Mouse (Mus musculus): Measurements from ENCODE around the gene Bace1. TPM values are rescaled to one million over a fixed set of nuclear protein-coding genes. Genes with fewer than 3 reads are reported as not detected.
"Not testable (repeated sequence)": the region's sequence is repeated elsewhere in the genome, so short reads cannot be mapped to it uniquely, and the experiment has no call there.

Bace1 gene
- polyA plus RNA-seq, 1 experiment from 2014 or later: 49.8 TPM

GRCm38 (mm10) chr9:45843007-45843406, 4.6 kb downstream of the Bace1 start:
- 87% methylated on average over 5 of the region's 5 CpGs for WGBS
- no peaks in the 10 kb centered on the region for H3K27me3 ChIP-seq (ENCODE audit: control insufficient read depth, insufficient read depth, low read length)
- no peak overlapping the region for H3K4me3 ChIP-seq (ENCODE audit: low read depth, low read length)
- H3K9ac ChIP-seq (replicated peaks; ENCODE audit: low read depth, low read length): no peak overlapping the region
- no peaks in the 10 kb centered on the region for H3K36me3 ChIP-seq (ENCODE audit: control insufficient read depth, insufficient read depth, low read length)
- H3K9me3 ChIP-seq (ENCODE audit: control insufficient read depth, low read length): no peaks in the 10 kb centered on the region
- H3K4me2 ChIP-seq (ENCODE audit: low read depth, low read length): no peak overlapping the region
- no peak overlapping the region for H3K27ac ChIP-seq (ENCODE audit: low read depth, low read length)
- no peak for ATAC-seq (ENCODE audit: low read depth)
- peaks cover 30% of the 10 kb centered on the region for H3K4me1 ChIP-seq (ENCODE audit: control insufficient read depth, insufficient read depth, low read length)

GRCm38 (mm10) chr9:45843780-45844179, 5.4 kb downstream of the Bace1 start:
- Histone ChIP-seq H3K9me3 (ENCODE audit: control insufficient read depth, low read length) (no peaks in the 10 kb centered on the region), H3K36me3 (ENCODE audit: control insufficient read depth, insufficient read depth, low read length) (no peaks in the 10 kb centered on the region), H3K4me2 (ENCODE audit: low read depth, low read length) (no peak overlapping the region), H3K27me3 (ENCODE audit: control insufficient read depth, insufficient read depth, low read length) (no peaks in the 10 kb centered on the region), H3K4me3 (ENCODE audit: low read depth, low read length) (no peak overlapping the region), H3K27ac (ENCODE audit: low read depth, low read length) (no peak overlapping the region), H3K9ac (replicated peaks; ENCODE audit: low read depth, low read length) (no peak overlapping the region), H3K4me1 (ENCODE audit: control insufficient read depth, insufficient read depth, low read length) (peaks cover 30% of the 10 kb centered on the region)
- no peak for ATAC-seq (ENCODE audit: low read depth)
- 96% methylated on average over 1 of the region's 1 CpGs for WGBS

GRCm38 (mm10) chr9:45845541-45845940, 7.2 kb downstream of the Bace1 start:
- H3K27ac ChIP-seq (ENCODE audit: low read depth, low read length): no peak overlapping the region
- H3K9ac ChIP-seq (replicated peaks; ENCODE audit: low read depth, low read length): no peak overlapping the region
- peaks cover 28% of the 10 kb centered on the region for H3K4me1 ChIP-seq (ENCODE audit: control insufficient read depth, insufficient read depth, low read length)
- no peaks in the 10 kb centered on the region for H3K36me3 ChIP-seq (ENCODE audit: control insufficient read depth, insufficient read depth, low read length)
- no peak overlapping the region for H3K4me2 ChIP-seq (ENCODE audit: low read depth, low read length)
- WGBS: 79% methylated on average over 3 of the region's 3 CpGs
- no peak for ATAC-seq (ENCODE audit: low read depth)
- H3K9me3 ChIP-seq (ENCODE audit: control insufficient read depth, low read length): no peaks in the 10 kb centered on the region
- no peaks in the 10 kb centered on the region for H3K27me3 ChIP-seq (ENCODE audit: control insufficient read depth, insufficient read depth, low read length)
- H3K4me3 ChIP-seq (ENCODE audit: low read depth, low read length): no peak overlapping the region

GRCm38 (mm10) chr9:45846176-45846575, 7.8 kb downstream of the Bace1 start:
- 77% methylated on average over 2 of the region's 2 CpGs for WGBS
- H3K4me2 ChIP-seq (ENCODE audit: low read depth, low read length); H3K4me3 ChIP-seq (ENCODE audit: low read depth, low read length); H3K27me3 ChIP-seq (ENCODE audit: control insufficient read depth, insufficient read depth, low read length); H3K9me3 ChIP-seq (ENCODE audit: control insufficient read depth, low read length); H3K27ac ChIP-seq (ENCODE audit: low read depth, low read length); H3K36me3 ChIP-seq (ENCODE audit: control insufficient read depth, insufficient read depth, low read length); H3K9ac ChIP-seq (replicated peaks; ENCODE audit: low read depth, low read length); ATAC-seq (ENCODE audit: low read depth): not testable (repeated sequence)
- H3K4me1 ChIP-seq (ENCODE audit: control insufficient read depth, insufficient read depth, low read length): peaks cover 21% of the 10 kb centered on the region

GRCm38 (mm10) chr9:45846891-45847460, 8.6 kb downstream of the Bace1 start:
- WGBS: 69% methylated on average over 5 of the region's 5 CpGs
- no peaks in the 10 kb centered on the region for H3K27me3 ChIP-seq (ENCODE audit: control insufficient read depth, insufficient read depth, low read length)
- peaks cover 15% of the 10 kb centered on the region for H3K4me1 ChIP-seq (ENCODE audit: control insufficient read depth, insufficient read depth, low read length)
- no peaks in the 10 kb centered on the region for H3K36me3 ChIP-seq (ENCODE audit: control insufficient read depth, insufficient read depth, low read length)
- H3K4me2 ChIP-seq (ENCODE audit: low read depth, low read length): no peak overlapping the region
- no peak for ATAC-seq (ENCODE audit: low read depth)
- H3K9me3 ChIP-seq (ENCODE audit: control insufficient read depth, low read length): no peaks in the 10 kb centered on the region
- H3K4me3 ChIP-seq (ENCODE audit: low read depth, low read length): no peak overlapping the region
- no peak overlapping the region for H3K27ac ChIP-seq (ENCODE audit: low read depth, low read length)
- H3K9ac ChIP-seq (replicated peaks; ENCODE audit: low read depth, low read length): no peak overlapping the region

GRCm38 (mm10) chr9:45849528-45850408, 11.4 kb downstream of the Bace1 start:
- ATAC-seq (ENCODE audit: low read depth): peak; percentile 31; the same call in 1 of the 2 replicates
- Histone ChIP-seq H3K27me3 (ENCODE audit: control insufficient read depth, insufficient read depth, low read length) (no peaks in the 10 kb centered on the region), H3K9ac (replicated peaks; ENCODE audit: low read depth, low read length) (0 out of 2 replicates have a peak overlapping the region, but pooled peaks have one; percentile 16), H3K36me3 (ENCODE audit: control insufficient read depth, insufficient read depth, low read length) (no peaks in the 10 kb centered on the region), H3K4me2 (ENCODE audit: low read depth, low read length) (no peak overlapping the region), H3K4me1 (ENCODE audit: control insufficient read depth, insufficient read depth, low read length) (peaks cover 10% of the 10 kb centered on the region), H3K9me3 (ENCODE audit: control insufficient read depth, low read length) (no peaks in the 10 kb centered on the region), H3K4me3 (ENCODE audit: low read depth, low read length) (no peak overlapping the region), H3K27ac (ENCODE audit: low read depth, low read length) (peak overlapping the region; percentile 39)
- WGBS: 73% methylated on average over 9 of the region's 9 CpGs

GRCm38 (mm10) chr9:45850528-45851155, 12.3 kb downstream of the Bace1 start:
- no peak for ATAC-seq (ENCODE audit: low read depth)
- H3K9ac ChIP-seq (replicated peaks; ENCODE audit: low read depth, low read length): no peak overlapping the region

GRCm38 (mm10) chr9:45851330-45851729, 12.9 kb downstream of the Bace1 start:
- H3K4me1 ChIP-seq (ENCODE audit: control insufficient read depth, insufficient read depth, low read length): peaks cover 10% of the 10 kb centered on the region
- H3K9ac ChIP-seq (replicated peaks; ENCODE audit: low read depth, low read length): no peak overlapping the region
- WGBS: 75% methylated on average over 5 of the region's 5 CpGs
- no peak overlapping the region for H3K4me2 ChIP-seq (ENCODE audit: low read depth, low read length)
- ATAC-seq (ENCODE audit: low read depth): no peak
- no peaks in the 10 kb centered on the region for H3K27me3 ChIP-seq (ENCODE audit: control insufficient read depth, insufficient read depth, low read length)
- H3K9me3 ChIP-seq (ENCODE audit: control insufficient read depth, low read length): no peaks in the 10 kb centered on the region
- peaks cover 6% of the 10 kb centered on the region for H3K36me3 ChIP-seq (ENCODE audit: control insufficient read depth, insufficient read depth, low read length)
- H3K27ac ChIP-seq (ENCODE audit: low read depth, low read length): no peak overlapping the region
- no peak overlapping the region for H3K4me3 ChIP-seq (ENCODE audit: low read depth, low read length)

More at GRCm38 (mm10) chr9:45850528-45851155, 12.3 kb downstream of the Bace1 start:
- no peak overlapping the region for H3K4me2 ChIP-seq (ENCODE audit: low read depth, low read length)
- 86% methylated on average over 8 of the region's 8 CpGs for WGBS
- H3K4me3 ChIP-seq (ENCODE audit: low read depth, low read length): no peak overlapping the region
- H3K9me3 ChIP-seq (ENCODE audit: control insufficient read depth, low read length): no peaks in the 10 kb centered on the region
- no peaks in the 10 kb centered on the region for H3K27me3 ChIP-seq (ENCODE audit: control insufficient read depth, insufficient read depth, low read length)
- H3K36me3 ChIP-seq (ENCODE audit: control insufficient read depth, insufficient read depth, low read length): peaks cover 3% of the 10 kb centered on the region
- H3K4me1 ChIP-seq (ENCODE audit: control insufficient read depth, insufficient read depth, low read length): peaks cover 10% of the 10 kb centered on the region
- H3K27ac ChIP-seq (ENCODE audit: low read depth, low read length): no peak overlapping the region

GRCm38 (mm10) chr9:45851776-45852175, 13.4 kb downstream of the Bace1 start:
- ATAC-seq (ENCODE audit: low read depth): no peak

More at GRCm38 (mm10) chr9:45851776-45852175, 13.4 kb downstream of the Bace1 start:
- Histone ChIP-seq H3K4me2 (ENCODE audit: low read depth, low read length) (no peak overlapping the region), H3K4me1 (ENCODE audit: control insufficient read depth, insufficient read depth, low read length) (peaks cover 10% of the 10 kb centered on the region), H3K9me3 (ENCODE audit: control insufficient read depth, low read length) (no peaks in the 10 kb centered on the region), H3K27me3 (ENCODE audit: control insufficient read depth, insufficient read depth, low read length) (no peaks in the 10 kb centered on the region), H3K36me3 (ENCODE audit: control insufficient read depth, insufficient read depth, low read length) (peaks cover 6% of the 10 kb centered on the region), H3K4me3 (ENCODE audit: low read depth, low read length) (no peak overlapping the region), H3K9ac (replicated peaks; ENCODE audit: low read depth, low read length) (no peak overlapping the region), H3K27ac (ENCODE audit: low read depth, low read length) (no peak overlapping the region)
- WGBS: 97% methylated on average over 2 of the region's 2 CpGs

Measured in neural tube, embryonic 14.5 days (tissue).